Mouse (Mus musculus) forebrain, embryonic 11.5 days (tissue): ENCODE data around the gene Tmem200b. TPM values are rescaled to one million over a fixed set of nuclear protein-coding genes. Genes with fewer than 3 reads are reported as not detected.

Experiments
- ATAC-seq: fragments of 200-750 bp; cut with Nextera tagmentation; replicated peaks from 2 replicates; pipeline ENCODE4 v1.8.0; 2017; ENCODE audit warnings: moderate TSS enrichment; ENCODE audit not compliant: low FRiP score
- DNase-seq: peaks from one replicate; pipeline ENCODE4 v3.0.0-alpha.2; 2017; ENCODE audit warnings: low spot score
- H3K27ac ChIP-seq: fragments of 300-500 bp; sonication (generic); 2 replicates; pipeline ENCODE4 v1.5.1; 2014; ENCODE audit warnings: low read depth, low read length
- H3K27me3 ChIP-seq: fragments of 300-500 bp; sonication (generic); 2 replicates; pipeline ENCODE4 v1.6.1; 2014; ENCODE audit warnings: mild to moderate bottlenecking, low read length, mixed read lengths; ENCODE audit not compliant: control insufficient read depth, insufficient read depth
- H3K36me3 ChIP-seq: fragments of 300-500 bp; sonication (generic); 2 replicates; pipeline ENCODE4 v1.6.1; 2014; ENCODE audit warnings: mild to moderate bottlenecking, low read length, moderate library complexity, mixed read lengths; ENCODE audit not compliant: control insufficient read depth, insufficient read depth
- H3K4me1 ChIP-seq: fragments of 300-500 bp; sonication (generic); replicated peaks from 2 replicates; pipeline ENCODE4 v1.6.1; 2014; ENCODE audit warnings: low read length, mixed read lengths; ENCODE audit not compliant: control insufficient read depth, insufficient read depth
- H3K4me2 ChIP-seq: fragments of 300-500 bp; sonication (generic); 2 replicates; pipeline ENCODE4 v1.6.1; 2014; ENCODE audit warnings: low read depth, mild to moderate bottlenecking, low read length, moderate library complexity, mixed read lengths; ENCODE audit not compliant: severe bottlenecking
- H3K4me3 ChIP-seq: fragments of 300-500 bp; sonication (generic); 2 replicates; pipeline ENCODE4 v1.5.1; 2014; ENCODE audit warnings: low read depth, low read length
- H3K9ac ChIP-seq: fragments of 300-500 bp; sonication (generic); 2 replicates; pipeline ENCODE4 v1.6.1; 2014; ENCODE audit warnings: low read length
- H3K9me3 ChIP-seq: fragments of 300-500 bp; sonication (generic); 2 replicates; pipeline ENCODE4 v1.6.1; 2016; ENCODE audit warnings: low read length, mixed read lengths; ENCODE audit not compliant: control insufficient read depth
- WGBS: fragments of 180-500 bp; shearing (Covaris S2); extraction: QIAGEN DNeasy Blood & Tissue Kit; methylation state at CpG from one replicate; pipeline ENCODE4 v1.1.7; 2014; 5-methylcytosine and 5-hydroxymethylcytosine counted together
- polyA plus RNA-seq: library from polyadenylated mRNA; unstranded; fragments of >200 nt; fragmentation: Nextera tagmentation; extraction: Ambion mirVana; gene quantifications from 2 replicates; pipeline ENCODE4 v1.2.1, GENCODE M21; 2014

Gene Tmem200b
- polyA plus RNA-seq, 1 experiment from 2014 or later: 1.2 TPM

GRCm38 (mm10) chr4:131950657-131951056, 29.1 kb downstream of the Tmem200b start:
- Histone ChIP-seq H3K9me3 (no peaks in the 10 kb centered on the region), H3K4me1 (peaks cover 7% of the 10 kb centered on the region; the same call in 1 of the 2 replicates), H3K9ac (no peak overlapping the region), H3K27me3 (no peaks in the 10 kb centered on the region), H3K36me3 (no peaks in the 10 kb centered on the region), H3K27ac (no peak overlapping the region), H3K4me3 (no peak overlapping the region), H3K4me2 (no peak overlapping the region)
- WGBS: 57% methylated on average over 8 of the region's 8 CpGs
- ATAC-seq (no peak), DNase-seq (no peak)

- no peak overlapping the region for H3K4me2 ChIP-seq
- no peaks in the 10 kb centered on the region for H3K4me1 ChIP-seq
- H3K36me3 ChIP-seq: peaks cover 4% of the 10 kb centered on the region; the same call in 1 of the 2 replicates
- H3K4me3 ChIP-seq: no peak overlapping the region
- 87% methylated on average over 3 of the region's 3 CpGs for WGBS
- DNase-seq (no peak), ATAC-seq (no peak)
- no peaks in the 10 kb centered on the region for H3K9me3 ChIP-seq
- H3K27me3 ChIP-seq: no peaks in the 10 kb centered on the region
- H3K27ac ChIP-seq: no peak overlapping the region
- no peak overlapping the region for H3K9ac ChIP-seq
Observed at GRCm38 (mm10) chr4:131957161-131957560, 35.6 kb downstream of the Tmem200b start.

- Histone ChIP-seq H3K9me3 (no peaks in the 10 kb centered on the region), H3K4me1 (no peaks in the 10 kb centered on the region), H3K27me3 (no peaks in the 10 kb centered on the region), H3K4me2 (no peak overlapping the region), H3K36me3 (peaks cover 7% of the 10 kb centered on the region; the same call in 1 of the 2 replicates), H3K27ac (no peak overlapping the region), H3K9ac (no peak overlapping the region), H3K4me3 (no peak overlapping the region)
- 89% methylated on average over 2 of the region's 2 CpGs for WGBS
- ATAC-seq (no peak), DNase-seq (no peak)
Observed at GRCm38 (mm10) chr4:131968873-131969272, 47.3 kb downstream of the Tmem200b start.

- Histone ChIP-seq H3K4me1 (no peaks in the 10 kb centered on the region), H3K4me3 (no peak overlapping the region), H3K4me2 (no peak overlapping the region), H3K9ac (no peak overlapping the region), H3K9me3 (no peaks in the 10 kb centered on the region), H3K36me3 (peaks cover 9% of the 10 kb centered on the region; the same call in 1 of the 2 replicates), H3K27me3 (no peaks in the 10 kb centered on the region), H3K27ac (no peak overlapping the region)
- WGBS: 94% methylated on average over 7 of the region's 7 CpGs
- DNase-seq (no peak), ATAC-seq (no peak)
Observed at GRCm38 (mm10) chr4:131970244-131970853, 48.8 kb downstream of the Tmem200b start.

Other genes with a start within 250 kb of the Tmem200b start
- gene Ptpru, start 83.5 kb upstream of the Tmem200b start, polyA plus RNA-seq: 40.7 and 44.3 TPM in 2 replicates
- 50.1 and 51.7 TPM in 2 replicates for gene Mecr, start 78.3 kb upstream of the Tmem200b start, polyA plus RNA-seq
- gene Srsf4, start 48.2 kb upstream of the Tmem200b start, polyA plus RNA-seq: 191 TPM in 2 replicates
- not detected in 2 replicates for gene Gm10300, start 152.9 kb downstream of the Tmem200b start, polyA plus RNA-seq
- gene Epb41, start 153.6 kb downstream of the Tmem200b start, polyA plus RNA-seq: 135 and 145 TPM in 2 replicates
- not detected in 2 replicates for gene Oprd1, start 222.7 kb downstream of the Tmem200b start, polyA plus RNA-seq